In genomic region chr12:105084171-105084570, GRCm38 (mm10) we compare ENCODE assay signal across 26 mouse cellular contexts. TPM values are rescaled to one million over a fixed set of nuclear protein-coding genes. Genes with fewer than 3 reads are reported as not detected.
DNase-seq lines count a peak whose midpoint lies in the region; ATAC-seq and TF ChIP-seq lines count a peak whose summit lies in the region.
"Had no signal": no experiment of that assay in that cellular context is flagged by ENCODE, and none has a peak within 500 bp of the region (broad histone marks: within the 10 kb centered on the region; RNA-seq: fewer than 3 reads in every experiment).

No protein-coding gene starts in this region.

- H3K4me2 ChIP-seq in liver, postnatal 0 days (ENCODE audit: low read depth, low read length): no peak overlapping the region
- H3K4me2 ChIP-seq in midbrain, embryonic 14.5 days (ENCODE audit: low read length): no peak overlapping the region
- H3K4me2 ChIP-seq: embryonic facial prominence, embryonic 15.5 days; heart, embryonic 13.5 days; liver, embryonic 11.5 days had no signal

- H3K9me3 ChIP-seq in liver, postnatal 0 days (ENCODE audit: low read length): no peaks in the 10 kb centered on the region
- H3K9me3 ChIP-seq in midbrain, embryonic 14.5 days (ENCODE audit: control insufficient read depth, low read length): no peaks in the 10 kb centered on the region
- H3K9me3 ChIP-seq: embryonic facial prominence, embryonic 15.5 days; heart, embryonic 13.5 days; midbrain, embryonic 10.5 days had no signal

- H3K79me2 ChIP-seq in liver, adult 2 months (ENCODE audit: control insufficient read depth, insufficient read depth, low read length): no peaks in the 10 kb centered on the region
- no peaks in the 10 kb centered on the region for H3K79me2 ChIP-seq in heart, adult 2 months (replicated peaks; ENCODE audit: control insufficient read depth, insufficient read depth, low read length)

- no peak for TF ChIP-seq EP300 in liver, postnatal 0 days (IDR thresholded peaks at IDR 0.05; ENCODE audit: low read depth)
- TF ChIP-seq EP300 in heart, adult 2 months (IDR thresholded peaks at IDR 0.05; ENCODE audit: insufficient read depth, low read depth, low read length): no peak

- no peak overlapping the region for H3K4me3 ChIP-seq in liver, adult 2 months (ENCODE audit: insufficient read depth, low read depth, low read length)
- H3K4me3 ChIP-seq in liver, postnatal 0 days (ENCODE audit: low read depth, low read length): no peak overlapping the region
- no peak overlapping the region for H3K4me3 ChIP-seq in midbrain, embryonic 14.5 days (replicated peaks; ENCODE audit: low read depth, low read length)
- H3K4me3 ChIP-seq in heart, adult 2 months: no peak overlapping the region
- H3K4me3 ChIP-seq: embryonic facial prominence, embryonic 15.5 days; heart, embryonic 13.5 days; layer of hippocampus, adult 2 months; midbrain, embryonic 10.5 days had no signal

- no peak for ATAC-seq in liver, postnatal 0 days
- ATAC-seq in midbrain, embryonic 14.5 days (ENCODE audit: low FRiP score, low TSS enrichment): no peak
- ATAC-seq: forebrain, embryonic 14.5 days; hindbrain, postnatal 0 days; intestine, embryonic 16.5 days; Patski had no signal

- intact Hi-C loops in heart, adult 2 months (cut with DNase I): no loop called here

- H3K27ac ChIP-seq in liver, adult 2 months (replicated peaks; ENCODE audit: insufficient read depth, low read depth, low read length): no peak overlapping the region
- H3K27ac ChIP-seq in liver, postnatal 0 days (ENCODE audit: low read depth): no peak overlapping the region
- H3K27ac ChIP-seq in midbrain, embryonic 14.5 days (replicated peaks; ENCODE audit: low read depth, low read length): no peak overlapping the region
- H3K27ac ChIP-seq in heart, adult 2 months: no peak overlapping the region
- H3K27ac ChIP-seq: embryonic facial prominence, embryonic 15.5 days; heart, embryonic 13.5 days; hindbrain, postnatal 0 days; layer of hippocampus, adult 2 months; midbrain, embryonic 10.5 days had no signal

- H3K27me3 ChIP-seq in liver, adult 2 months (ENCODE audit: control insufficient read depth, insufficient read depth, low read length): no peaks in the 10 kb centered on the region
- no peaks in the 10 kb centered on the region for H3K27me3 ChIP-seq in liver, postnatal 0 days (ENCODE audit: insufficient read depth, low read length)
- no peaks in the 10 kb centered on the region for H3K27me3 ChIP-seq in midbrain, embryonic 14.5 days (ENCODE audit: control insufficient read depth, insufficient read depth, low read length)
- H3K27me3 ChIP-seq in heart, adult 2 months (ENCODE audit: control insufficient read depth, insufficient read depth, low read length): no peaks in the 10 kb centered on the region
- H3K27me3 ChIP-seq: embryonic facial prominence, embryonic 15.5 days; heart, embryonic 13.5 days had no signal

- H3K36me3 ChIP-seq in liver, adult 2 months (ENCODE audit: control insufficient read depth, insufficient read depth, low read length): no peaks in the 10 kb centered on the region
- H3K36me3 ChIP-seq in liver, postnatal 0 days (replicated peaks; ENCODE audit: insufficient read depth, low read length): no peaks in the 10 kb centered on the region
- no peaks in the 10 kb centered on the region for H3K36me3 ChIP-seq in midbrain, embryonic 14.5 days (ENCODE audit: control insufficient read depth, insufficient read depth, low read length)
- no peaks in the 10 kb centered on the region for H3K36me3 ChIP-seq in heart, adult 2 months (ENCODE audit: control insufficient read depth, insufficient read depth, low read length)
- H3K36me3 ChIP-seq: embryonic facial prominence, embryonic 15.5 days; G1E; heart, embryonic 13.5 days; midbrain, embryonic 10.5 days had no signal

- no peak overlapping the region for H3K9ac ChIP-seq in liver, adult 2 months (ENCODE audit: low read depth, low read length)
- H3K9ac ChIP-seq in liver, postnatal 0 days (replicated peaks): no peak overlapping the region
- H3K9ac ChIP-seq in midbrain, embryonic 14.5 days (replicated peaks; ENCODE audit: low read length): no peak overlapping the region
- H3K9ac ChIP-seq in heart, adult 2 months (ENCODE audit: low read depth, low read length): no peak overlapping the region
- H3K9ac ChIP-seq: embryonic facial prominence, embryonic 15.5 days; heart, embryonic 13.5 days had no signal

- WGBS in liver, adult 2 months: 45% methylated on average over 5 of the region's 5 CpGs
- 49% methylated on average over 5 of the region's 5 CpGs for WGBS in liver, postnatal 0 days (ENCODE audit: insufficient replicate concordance)
- 73% methylated on average over 5 of the region's 5 CpGs for WGBS in midbrain, embryonic 14.5 days
- 31% methylated on average over 5 of the region's 5 CpGs for WGBS in heart, adult 2 months

- no peaks in the 10 kb centered on the region for H3K4me1 ChIP-seq in liver, adult 2 months (ENCODE audit: control insufficient read depth, insufficient read depth, low read length)
- H3K4me1 ChIP-seq in liver, postnatal 0 days (ENCODE audit: insufficient read depth): no peaks in the 10 kb centered on the region
- H3K4me1 ChIP-seq in midbrain, embryonic 14.5 days (ENCODE audit: control insufficient read depth, insufficient read depth, low read length): no peaks in the 10 kb centered on the region
- H3K4me1 ChIP-seq in heart, adult 2 months (ENCODE audit: control insufficient read depth, insufficient read depth, low read length): no peaks in the 10 kb centered on the region
- H3K4me1 ChIP-seq: embryonic facial prominence, embryonic 15.5 days; heart, embryonic 13.5 days had no signal

- no peak for TF ChIP-seq POLR2A in liver, adult 2 months (IDR thresholded peaks at IDR 0.05; ENCODE audit: extremely low read depth, insufficient read depth, low read length)
- no peak for TF ChIP-seq POLR2A in heart, adult 2 months (IDR thresholded peaks at IDR 0.05; ENCODE audit: insufficient read depth, low read depth, low read length)

- DNase-seq in cerebellum, adult 11-12 months: peak; percentile 57
- no peak for DNase-seq in cerebellum, postnatal 4 days (ENCODE audit: low spot score in 2 of 2)
- DNase-seq in liver, adult 2 months (ENCODE audit: extremely low read depth, low read depth, low spot score): peak; percentile 23
- DNase-seq in liver, postnatal 0 days: no peak
- peak; percentile 74 to 81 for DNase-seq in cerebellum, postnatal 14 days
- DNase-seq in midbrain, embryonic 14.5 days: no peak
- no peak for DNase-seq in heart, adult 2 months
- DNase-seq: B cell, adult 2 months; heart, postnatal 14 days; kidney, adult 9 months; kidney, postnatal 25 days; lung, adult 18-20 months; lung, postnatal 10 days; right cerebral cortex, adult 18-20 months; right cerebral cortex, postnatal 4 days; thymus, adult 2 months had no signal

- no peak for TF ChIP-seq CTCF in liver, adult 2 months (IDR thresholded peaks at IDR 0.05; ENCODE audit: low read depth, low read length)
- TF ChIP-seq CTCF in liver, postnatal 0 days (IDR thresholded peaks at IDR 0.05; ENCODE audit: low read depth): no peak
- no peak for TF ChIP-seq CTCF in heart, adult 2 months (IDR thresholded peaks at IDR 0.05)

RNA-seq across cellular contexts. Expression of gene Glrx5, which starts 51.7 kb away (rescaled TPM):
- total RNA-seq in liver, adult 2 months (2014; rRNA removed): 43.0 and 45.5 TPM in 2 replicates
- polyA plus RNA-seq in liver, adult 2 months (2012; rRNA removed): 144 and 157 TPM in 2 replicates
- 349 and 355 TPM in 2 replicates for polyA plus RNA-seq in liver, postnatal 0 days (2015; fragmentation: Nextera tagmentation; extraction: Ambion mirVana)
- 171 and 175 TPM in 2 replicates for polyA plus RNA-seq in midbrain, embryonic 14.5 days (2014; fragmentation: Nextera tagmentation; extraction: Ambion mirVana)
- total RNA-seq in heart, adult 2 months (2021): 10 to 100 TPM; 86.5 to 94.7 TPM
- polyA plus RNA-seq in heart, adult 2 months (2012; rRNA removed): 103 and 104 TPM in 2 replicates

Comparison
In these comparisons a context has a peak if more than half of its experiments do, and no peak if none do; other contexts are left out.
1. DNase-seq: peak in cerebellum, adult 11-12 months (single experiment), liver, adult 2 months (single experiment) and cerebellum, postnatal 14 days (2 of 2); none in cerebellum, postnatal 4 days (0 of 2), liver, postnatal 0 days (single experiment), midbrain, embryonic 14.5 days (single experiment) and heart, adult 2 months (0 of 2).